Mouse (Mus musculus) heart, embryonic 11.5 days (tissue): ENCODE measurements at regions not wholly inside any gene's neighbourhood (a gene's known extent, or its start where the extent isn't known, plus 50 kb on each side); places are given as distances from the start of the nearest gene placed in this dataset.

Source experiments
- ATAC-seq: fragments of 200-750 bp; cut with Nextera tagmentation; replicated peaks from 2 replicates; pipeline ENCODE4 v1.8.0; 2017; ENCODE audit warnings: moderate library complexity; ENCODE audit not compliant: insufficient number of reproducible peaks, low FRiP score, low TSS enrichment
- H3K27ac ChIP-seq: fragments of 300-500 bp; sonication (generic); 2 replicates; pipeline ENCODE4 v1.5.1; 2014; ENCODE audit warnings: mild to moderate bottlenecking, low read depth, low read length
- H3K27me3 ChIP-seq: fragments of 300-500 bp; sonication (generic); 2 replicates; pipeline ENCODE4 v1.6.1; 2014; ENCODE audit warnings: mild to moderate bottlenecking, low read length, mixed read lengths; ENCODE audit not compliant: control insufficient read depth, insufficient read depth
- H3K36me3 ChIP-seq: fragments of 300-500 bp; sonication (generic); 2 replicates; pipeline ENCODE4 v1.6.1; 2014; ENCODE audit warnings: mild to moderate bottlenecking, low read length, moderate library complexity, mixed read lengths; ENCODE audit not compliant: control insufficient read depth, insufficient read depth
- H3K4me1 ChIP-seq: fragments of 300-500 bp; sonication (generic); 2 replicates; pipeline ENCODE4 v1.6.1; 2014; ENCODE audit warnings: low read length; ENCODE audit not compliant: control insufficient read depth, insufficient read depth
- H3K4me2 ChIP-seq: fragments of 300-500 bp; sonication (generic); 2 replicates; pipeline ENCODE4 v1.6.1; 2014; ENCODE audit warnings: mild to moderate bottlenecking, moderate library complexity
- H3K4me3 ChIP-seq: fragments of 300-500 bp; sonication (generic); 2 replicates; pipeline ENCODE4 v1.5.1; 2014; ENCODE audit warnings: low read depth, low read length
- H3K9ac ChIP-seq: fragments of 300-500 bp; sonication (generic); 2 replicates; pipeline ENCODE4 v1.6.1; 2014; ENCODE audit warnings: mild to moderate bottlenecking, low read depth, low read length, moderate library complexity
- H3K9me3 ChIP-seq: fragments of 300-500 bp; sonication (generic); replicated peaks from 2 replicates; pipeline ENCODE4 v1.6.1; 2016; ENCODE audit warnings: low read length; ENCODE audit not compliant: control insufficient read depth
- WGBS: fragments of 180-500 bp; shearing (Covaris S2); extraction: QIAGEN DNeasy Blood & Tissue Kit; methylation state at CpG from one replicate; pipeline ENCODE4 v1.1.7; 2014; ENCODE audit not compliant: insufficient replicate concordance; 5-methylcytosine and 5-hydroxymethylcytosine counted together

DNA sequence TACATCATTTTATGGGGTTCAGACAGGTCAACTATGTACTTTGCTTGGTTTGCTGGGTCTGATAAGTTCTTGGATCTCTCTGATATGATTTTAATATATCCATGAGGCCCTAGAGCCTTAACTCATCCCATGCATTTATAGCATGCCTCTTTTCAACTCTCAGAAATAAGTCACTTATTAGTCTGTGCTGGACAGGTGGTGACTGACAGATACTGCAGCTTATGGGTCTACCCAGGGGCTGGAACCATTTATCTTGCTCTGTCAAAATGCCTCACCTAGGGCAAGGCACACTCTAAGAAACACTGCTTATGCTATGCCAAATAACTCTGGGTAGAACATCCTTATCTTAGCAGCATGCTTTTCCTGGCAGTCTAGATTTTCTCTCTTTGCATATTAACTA lies 225.6 kb downstream of the Mbnl1 start:
- no peaks in the 10 kb centered on the region for H3K36me3 ChIP-seq
- H3K4me3 ChIP-seq: no peak overlapping the region
- H3K9me3 ChIP-seq: no peaks in the 10 kb centered on the region
- no peak overlapping the region for H3K9ac ChIP-seq
- H3K4me1 ChIP-seq: no peaks in the 10 kb centered on the region
- ATAC-seq: no peak
- no peaks in the 10 kb centered on the region for H3K27me3 ChIP-seq
- H3K4me2 ChIP-seq: no peak overlapping the region
- no peak overlapping the region for H3K27ac ChIP-seq

GRCm38 (mm10) chr3:60707139-60707538 lies 234.5 kb downstream of the Mbnl1 start:
- H3K4me3 ChIP-seq: no peak overlapping the region
- WGBS: 87% methylated on average over 4 of the region's 4 CpGs
- no peak overlapping the region for H3K27ac ChIP-seq
- H3K27me3 ChIP-seq: no peaks in the 10 kb centered on the region
- H3K36me3 ChIP-seq: no peaks in the 10 kb centered on the region
- no peak overlapping the region for H3K4me2 ChIP-seq
- H3K9me3 ChIP-seq: no peaks in the 10 kb centered on the region
- no peaks in the 10 kb centered on the region for H3K4me1 ChIP-seq
- ATAC-seq: no peak
- no peak overlapping the region for H3K9ac ChIP-seq

GRCm38 (mm10) chr3:60712896-60713295 lies 240.3 kb downstream of the Mbnl1 start:
- Histone ChIP-seq H3K9me3 (no peaks in the 10 kb centered on the region), H3K27ac (no peak overlapping the region), H3K9ac (no peak overlapping the region), H3K4me2 (no peak overlapping the region), H3K27me3 (no peaks in the 10 kb centered on the region), H3K4me3 (no peak overlapping the region), H3K4me1 (no peaks in the 10 kb centered on the region), H3K36me3 (no peaks in the 10 kb centered on the region)
- 75% methylated on average over 4 of the region's 4 CpGs for WGBS
- no peak for ATAC-seq

DNA sequence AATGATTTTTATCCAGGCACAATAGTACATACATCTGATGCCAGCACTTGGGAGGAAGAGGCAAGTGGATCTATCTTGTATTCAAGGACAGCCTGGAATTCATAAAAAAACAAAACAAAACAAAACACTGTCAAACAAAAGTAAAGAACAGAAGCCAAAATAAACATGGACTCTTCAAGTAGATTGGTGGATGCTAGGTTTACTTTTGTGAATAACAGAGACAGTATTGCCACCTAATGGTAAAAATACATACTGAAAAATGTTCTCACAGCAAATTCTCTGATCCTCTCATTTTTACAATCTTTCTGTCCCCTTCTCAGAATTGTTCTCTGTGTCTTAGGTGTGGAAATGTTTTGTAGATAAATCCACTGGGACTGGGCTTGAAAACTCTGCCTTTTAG lies 247.7 kb downstream of the Mbnl1 start:
- no peak for ATAC-seq
- Histone ChIP-seq H3K9me3 (no peaks in the 10 kb centered on the region), H3K4me1 (no peaks in the 10 kb centered on the region), H3K36me3 (no peaks in the 10 kb centered on the region), H3K4me2 (no peak overlapping the region), H3K27me3 (no peaks in the 10 kb centered on the region), H3K4me3 (no peak overlapping the region), H3K27ac (no peak overlapping the region), H3K9ac (no peak overlapping the region)

GRCm38 (mm10) chr3:60731331-60731730 lies 258.7 kb downstream of the Mbnl1 start:
- Histone ChIP-seq H3K4me3 (no peak overlapping the region), H3K4me1 (no peaks in the 10 kb centered on the region), H3K27me3 (no peaks in the 10 kb centered on the region), H3K9ac (no peak overlapping the region), H3K4me2 (no peak overlapping the region), H3K27ac (no peak overlapping the region), H3K36me3 (no peaks in the 10 kb centered on the region), H3K9me3 (no peaks in the 10 kb centered on the region)
- 79% methylated on average over 1 of the region's 1 CpGs for WGBS
- no peak for ATAC-seq

GRCm38 (mm10) chr3:60740543-60741294 lies 261.9 kb upstream of the P2ry1 start:
- Histone ChIP-seq H3K36me3 (no peaks in the 10 kb centered on the region), H3K9me3 (no peaks in the 10 kb centered on the region), H3K4me3 (no peak overlapping the region), H3K27me3 (no peaks in the 10 kb centered on the region), H3K4me2 (no peak overlapping the region), H3K9ac (no peak overlapping the region), H3K4me1 (no peaks in the 10 kb centered on the region), H3K27ac (no peak overlapping the region)
- ATAC-seq: no peak

DNA sequence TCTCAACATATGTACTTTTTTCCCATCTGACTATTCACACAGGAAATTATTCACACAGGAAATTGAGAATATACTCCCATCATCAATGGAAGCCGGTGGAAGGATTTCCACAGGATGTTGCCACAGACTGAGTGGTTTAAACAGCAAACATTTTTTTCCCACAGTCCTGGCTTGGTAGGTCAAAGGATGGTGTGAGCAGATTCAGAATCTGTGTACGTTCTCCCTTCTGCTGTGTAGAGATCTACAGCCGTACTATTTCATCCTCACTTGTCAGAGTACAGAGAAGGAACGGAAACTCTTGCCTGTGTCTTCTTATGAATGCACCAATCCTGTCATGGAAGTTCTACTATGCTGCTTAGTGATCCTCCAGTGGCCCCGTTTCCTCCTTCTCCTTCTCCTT lies 261.2 kb upstream of the P2ry1 start:
- no peak for ATAC-seq
- no peak overlapping the region for H3K27ac ChIP-seq
- 78% methylated on average over 5 of the region's 5 CpGs for WGBS
- no peaks in the 10 kb centered on the region for H3K4me1 ChIP-seq
- H3K4me2 ChIP-seq: no peak overlapping the region
- H3K9ac ChIP-seq: no peak overlapping the region
- H3K27me3 ChIP-seq: no peaks in the 10 kb centered on the region
- no peaks in the 10 kb centered on the region for H3K9me3 ChIP-seq
- H3K36me3 ChIP-seq: no peaks in the 10 kb centered on the region
- H3K4me3 ChIP-seq: no peak overlapping the region

DNA sequence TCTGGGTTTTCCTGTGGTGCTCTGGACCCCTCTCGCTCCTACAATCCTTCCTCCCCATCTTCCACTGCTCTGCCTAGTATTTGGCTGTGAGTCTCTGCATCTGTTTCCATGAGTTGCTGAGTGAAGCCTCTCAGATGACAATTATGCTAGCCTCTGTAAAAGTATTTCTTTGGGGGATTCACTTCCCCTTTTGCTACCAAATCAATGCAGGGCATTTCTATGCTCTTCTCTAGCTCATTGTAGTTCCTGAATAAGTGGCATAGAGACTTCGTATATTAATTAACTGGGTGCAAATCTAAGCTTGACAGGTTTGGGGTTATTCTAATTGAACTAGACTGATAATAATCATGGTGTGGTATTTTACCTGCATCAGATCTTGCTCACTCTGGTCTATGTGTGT lies 260.4 kb upstream of the P2ry1 start:
- Histone ChIP-seq H3K4me1 (no peaks in the 10 kb centered on the region), H3K27me3 (no peaks in the 10 kb centered on the region), H3K9ac (no peak overlapping the region), H3K4me2 (no peak overlapping the region), H3K36me3 (no peaks in the 10 kb centered on the region), H3K27ac (no peak overlapping the region), H3K9me3 (no peaks in the 10 kb centered on the region), H3K4me3 (no peak overlapping the region)
- no peak for ATAC-seq
- WGBS: 72% methylated on average over 2 of the region's 2 CpGs

- Histone ChIP-seq H3K27ac (no peak overlapping the region), H3K27me3 (no peaks in the 10 kb centered on the region), H3K36me3 (no peaks in the 10 kb centered on the region), H3K9me3 (no peaks in the 10 kb centered on the region), H3K4me3 (no peak overlapping the region), H3K4me2 (no peak overlapping the region), H3K4me1 (no peaks in the 10 kb centered on the region), H3K9ac (no peak overlapping the region)
- WGBS: 82% methylated on average over 1 of the region's 1 CpGs
- no peak for ATAC-seq
Measured at GRCm38 (mm10) chr3:60745075-60745474, 257.5 kb upstream of the P2ry1 start.
